Mouse (Mus musculus) cerebellum, adult 11-12 months (tissue): ENCODE measurements at regions not wholly inside any gene's neighbourhood (a gene's known extent, or its start where the extent isn't known, plus 50 kb on each side); places are given as distances from the start of the nearest gene placed in this dataset.

ENCODE experiments used
- DNase-seq: peaks from one replicate; pipeline ENCODE4 v3.0.0; 2022

DNA sequence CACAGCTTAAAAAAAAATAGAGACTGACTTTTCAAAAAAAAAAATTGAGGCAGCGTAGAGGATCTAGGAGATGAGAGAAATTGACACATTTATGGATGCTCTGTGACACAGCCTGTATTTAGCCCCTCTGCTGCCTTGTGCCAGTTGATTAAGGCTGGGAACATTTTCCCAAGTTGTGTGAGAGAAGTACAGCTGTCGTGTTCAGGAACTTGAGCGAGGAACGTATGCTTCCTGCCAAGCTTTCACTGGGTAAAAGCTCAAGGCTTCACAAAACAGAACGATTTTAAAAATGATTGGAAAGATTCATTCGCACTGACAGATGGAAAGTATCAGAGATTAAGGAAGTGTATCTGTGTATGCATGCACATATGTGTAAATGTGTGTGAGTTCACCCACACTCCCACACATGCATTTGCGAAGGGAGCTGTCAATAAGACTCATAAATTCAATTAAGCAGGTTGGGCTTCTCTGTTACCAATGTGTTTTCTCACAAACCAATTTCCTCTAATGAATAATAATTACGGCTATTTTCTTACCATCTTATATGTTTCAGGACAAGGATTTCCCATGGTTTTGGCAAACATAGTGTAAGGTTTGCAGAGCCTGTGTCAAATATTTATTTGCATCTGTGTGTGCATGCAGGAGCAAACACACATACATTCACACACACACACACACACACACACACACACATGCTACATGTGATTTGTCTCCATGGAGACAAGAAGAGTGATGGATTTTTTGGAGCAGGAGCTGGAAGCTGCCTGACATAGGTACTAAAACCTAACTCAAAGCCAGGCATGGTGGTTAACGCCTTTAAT, 662.9 kb upstream of the Kirrel3 start:
- DNase-seq: no peak

DNA sequence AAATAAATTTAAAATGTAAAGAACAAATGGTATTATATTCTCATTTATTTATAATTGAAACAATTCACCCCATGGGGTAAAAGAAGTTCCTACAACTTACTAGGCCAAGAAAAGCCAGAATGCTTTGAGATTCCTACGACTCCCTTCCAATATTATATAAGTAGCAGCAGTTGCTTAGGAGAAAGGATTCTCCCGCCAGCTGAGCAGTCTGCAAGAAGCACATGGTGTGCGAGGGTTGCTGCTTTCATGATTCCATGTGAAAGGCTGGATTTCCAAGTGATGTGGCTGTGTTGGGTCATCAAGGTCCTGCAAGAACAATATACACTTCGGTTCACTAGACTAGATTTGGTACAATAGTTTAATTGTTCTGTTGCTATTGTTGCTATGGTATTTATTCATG, 659.6 kb upstream of the Kirrel3 start:
- no peak for DNase-seq

DNA sequence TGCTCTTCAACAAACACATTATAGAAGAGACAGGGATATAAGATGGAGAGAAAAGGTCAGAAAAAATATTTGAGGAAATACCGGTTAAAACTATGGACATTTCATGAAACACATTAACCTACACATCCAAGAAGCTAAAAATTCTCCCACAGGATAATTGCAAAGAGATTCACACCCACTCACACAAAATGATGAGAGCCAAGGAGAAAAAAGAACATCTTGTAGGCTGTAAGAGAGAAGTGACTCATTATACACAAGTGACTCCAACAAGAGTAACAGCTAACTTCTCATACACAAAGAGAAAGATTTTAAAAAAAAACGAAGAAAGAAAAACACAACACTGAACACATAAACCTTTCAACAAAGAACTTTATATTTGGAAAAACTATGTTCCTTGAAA, 658.3 kb upstream of the Kirrel3 start:
- DNase-seq: no peak

DNA sequence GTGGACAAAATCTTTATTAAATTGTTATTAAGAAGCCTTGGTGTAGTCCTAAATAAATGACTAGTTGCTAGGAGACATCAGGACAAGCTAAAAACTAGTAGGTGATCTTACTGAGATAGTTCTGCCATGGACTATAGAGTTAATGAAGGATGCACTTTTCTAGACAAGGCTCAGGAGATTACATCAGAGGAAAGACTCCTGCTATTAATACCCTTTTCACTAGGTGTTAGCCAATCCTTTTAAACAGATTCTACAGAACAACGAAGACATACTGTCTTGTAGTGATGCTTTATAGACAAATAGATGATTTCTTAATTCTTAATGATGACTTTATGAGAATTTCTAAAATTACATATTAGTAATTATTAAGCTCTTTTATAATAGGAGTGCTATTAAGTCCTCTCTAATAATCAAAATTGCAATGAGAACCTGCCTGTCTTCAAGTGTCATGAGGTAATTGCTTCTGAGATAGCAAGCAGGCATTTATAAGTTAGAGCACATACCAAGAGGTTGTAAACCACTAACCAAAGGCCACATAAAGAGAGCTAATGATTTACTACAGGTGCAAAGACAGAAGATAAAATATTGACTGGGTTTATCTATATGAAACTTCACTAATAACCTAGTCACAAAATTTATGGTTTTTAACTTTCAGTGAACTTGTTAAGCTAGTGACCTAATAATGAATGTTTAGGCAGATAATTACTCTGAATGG, 647.9 kb upstream of the Kirrel3 start:
- DNase-seq: no peak

DNA sequence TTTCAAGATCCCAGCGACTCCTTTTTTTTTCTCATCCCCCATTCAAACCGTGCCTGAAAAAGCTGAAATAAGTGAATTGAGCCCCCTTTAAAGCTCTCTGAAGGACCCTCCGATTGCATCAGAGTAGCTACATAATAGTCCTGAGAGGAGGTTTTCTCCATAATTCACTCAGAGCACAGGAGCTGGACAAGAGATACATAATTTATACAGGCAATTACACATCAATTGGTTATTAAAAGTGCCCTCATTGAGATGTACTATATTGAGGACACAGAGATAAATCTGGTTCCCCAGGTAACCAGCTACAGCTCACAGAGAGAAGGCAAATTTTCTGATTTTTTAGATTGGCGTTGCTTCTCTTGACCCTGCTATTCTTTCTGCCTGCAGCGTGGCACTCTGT, 636.1 kb upstream of the Kirrel3 start:
- no peak for DNase-seq

DNA sequence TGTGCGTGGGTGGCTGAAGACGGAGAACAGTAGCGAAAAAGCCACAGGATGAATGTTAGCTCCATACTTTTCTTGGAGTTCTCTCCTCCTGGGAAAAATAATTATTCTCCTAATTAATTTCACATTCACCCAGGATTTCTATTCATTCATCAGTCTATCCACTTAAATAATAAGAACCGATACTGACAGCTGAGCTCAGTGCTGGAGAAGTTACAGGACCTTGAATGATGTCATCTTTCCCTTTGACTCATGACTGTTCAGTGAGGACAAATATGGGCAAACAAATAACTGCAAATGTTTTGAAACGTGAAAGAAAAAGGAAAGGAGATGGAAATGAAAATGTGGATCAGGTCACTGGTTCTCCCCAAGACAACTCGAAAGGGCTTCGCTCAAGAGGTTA, 635.7 kb upstream of the Kirrel3 start:
- DNase-seq: no peak

DNA sequence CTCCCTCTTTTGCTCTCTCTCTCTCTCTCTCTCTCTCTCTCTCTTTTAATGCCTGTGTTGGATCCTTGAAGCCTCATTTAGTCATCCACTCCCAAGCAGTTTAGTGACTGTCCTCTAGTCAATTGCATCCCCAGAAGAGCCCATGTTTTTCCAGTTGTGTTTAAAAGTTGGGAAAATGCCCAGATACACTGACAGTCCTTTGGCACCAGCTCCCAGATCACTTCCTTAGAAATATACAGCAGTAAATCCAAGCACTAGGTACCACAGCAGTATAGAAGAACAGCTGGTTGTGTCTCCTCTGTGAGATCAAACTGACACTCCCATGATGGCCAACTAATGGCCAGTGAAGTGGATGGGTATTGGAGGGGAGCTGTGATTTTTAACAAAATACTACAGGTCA, 634.7 kb upstream of the Kirrel3 start:
- DNase-seq: no peak

DNA sequence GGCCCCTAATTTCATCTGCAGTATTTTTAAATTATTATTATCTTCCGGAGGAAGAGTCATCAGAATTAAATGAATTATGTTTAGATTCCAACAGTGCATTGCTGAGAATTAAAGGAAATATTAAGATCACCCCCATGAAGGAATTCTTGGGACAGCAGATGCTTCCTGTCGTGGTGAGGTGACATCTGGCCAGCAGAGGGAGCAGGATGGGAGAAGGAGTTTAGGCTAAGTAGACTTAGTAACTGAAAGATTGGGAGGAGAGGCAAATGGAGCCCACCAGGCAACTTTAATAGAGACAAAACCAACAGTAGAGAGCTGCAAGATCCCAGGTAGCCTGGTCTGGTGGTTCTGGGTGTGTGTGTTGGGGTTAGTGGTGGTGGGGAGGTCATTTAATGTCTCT, 629.5 kb upstream of the Kirrel3 start:
- no peak for DNase-seq

DNA sequence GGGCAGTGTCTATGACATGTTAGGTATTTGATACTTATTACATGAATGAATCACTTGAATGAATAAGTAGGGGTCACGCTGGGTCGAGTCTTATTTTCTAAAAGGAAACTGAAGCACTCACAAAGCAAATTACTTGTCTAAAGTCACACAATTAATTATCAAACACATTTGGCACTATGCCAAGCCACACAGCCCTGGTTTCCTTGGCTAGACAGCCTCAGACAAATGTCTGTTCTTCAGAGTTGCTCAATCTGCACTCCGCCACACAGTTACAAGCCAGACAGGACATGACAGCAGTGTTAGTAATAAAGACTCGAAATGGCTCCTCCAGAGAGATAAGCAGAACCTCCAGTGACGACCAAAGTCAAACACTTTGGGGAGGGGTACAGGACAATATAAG, 627.2 kb upstream of the Kirrel3 start:
- DNase-seq: no peak

DNA sequence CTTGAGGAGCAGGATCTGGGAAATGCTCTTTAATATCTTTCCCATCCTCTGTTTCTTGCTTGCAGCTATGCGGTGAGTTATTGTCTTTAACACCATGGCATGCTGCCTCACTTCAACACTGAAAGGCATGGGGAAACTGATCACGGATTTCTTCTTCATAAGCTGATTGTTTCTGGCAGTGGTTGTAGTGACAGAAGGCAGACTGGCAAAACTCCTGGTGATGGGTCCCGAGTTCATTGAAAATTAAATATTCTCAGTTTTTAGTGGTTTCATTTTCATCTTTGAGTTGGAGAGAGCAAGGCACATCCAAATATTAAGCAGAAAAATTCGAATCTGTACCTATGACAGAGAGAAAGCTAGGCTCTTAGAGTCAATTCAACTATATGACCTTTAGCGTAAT, 617.0 kb upstream of the Kirrel3 start:
- DNase-seq: no peak

DNA sequence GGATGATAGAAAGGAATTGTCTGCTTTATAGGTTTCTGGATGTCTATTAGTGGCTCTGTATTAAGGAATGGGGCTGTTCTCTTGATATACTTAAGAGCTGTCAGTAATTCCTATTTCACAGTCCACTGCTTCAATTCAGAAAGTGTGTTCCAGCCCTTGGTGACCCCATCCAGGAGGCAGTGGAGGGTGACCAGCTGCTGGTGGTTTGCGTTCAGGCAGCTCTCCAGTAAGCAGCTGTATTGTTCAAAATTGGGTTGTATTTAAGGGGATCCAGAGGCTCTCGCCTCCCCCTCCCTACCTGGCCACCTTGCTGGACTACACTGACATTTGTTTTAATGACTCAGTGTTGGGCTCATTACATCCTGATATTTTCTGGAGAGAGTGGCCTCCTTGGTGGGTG, 598.4 kb upstream of the Kirrel3 start:
- DNase-seq: no peak

DNA sequence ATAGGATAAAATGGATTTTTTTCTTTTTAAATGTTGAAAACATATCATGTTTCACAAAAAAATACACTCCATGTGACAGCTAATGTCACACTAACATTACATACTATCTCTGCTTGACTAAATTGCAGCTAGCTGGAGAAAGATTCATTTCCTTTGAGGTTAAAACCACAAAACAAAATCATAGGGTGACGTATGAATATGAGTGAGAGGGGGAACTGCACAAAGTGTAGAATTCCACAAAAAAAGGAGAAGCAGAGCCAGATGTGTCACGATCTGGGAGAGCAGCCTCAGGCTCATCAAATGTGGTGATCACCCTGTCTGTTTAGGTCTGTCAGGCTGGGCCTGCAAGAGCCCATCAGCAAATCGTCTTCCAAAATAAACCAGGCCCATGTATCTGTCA, 593.7 kb upstream of the Kirrel3 start:
- DNase-seq: no peak

DNA sequence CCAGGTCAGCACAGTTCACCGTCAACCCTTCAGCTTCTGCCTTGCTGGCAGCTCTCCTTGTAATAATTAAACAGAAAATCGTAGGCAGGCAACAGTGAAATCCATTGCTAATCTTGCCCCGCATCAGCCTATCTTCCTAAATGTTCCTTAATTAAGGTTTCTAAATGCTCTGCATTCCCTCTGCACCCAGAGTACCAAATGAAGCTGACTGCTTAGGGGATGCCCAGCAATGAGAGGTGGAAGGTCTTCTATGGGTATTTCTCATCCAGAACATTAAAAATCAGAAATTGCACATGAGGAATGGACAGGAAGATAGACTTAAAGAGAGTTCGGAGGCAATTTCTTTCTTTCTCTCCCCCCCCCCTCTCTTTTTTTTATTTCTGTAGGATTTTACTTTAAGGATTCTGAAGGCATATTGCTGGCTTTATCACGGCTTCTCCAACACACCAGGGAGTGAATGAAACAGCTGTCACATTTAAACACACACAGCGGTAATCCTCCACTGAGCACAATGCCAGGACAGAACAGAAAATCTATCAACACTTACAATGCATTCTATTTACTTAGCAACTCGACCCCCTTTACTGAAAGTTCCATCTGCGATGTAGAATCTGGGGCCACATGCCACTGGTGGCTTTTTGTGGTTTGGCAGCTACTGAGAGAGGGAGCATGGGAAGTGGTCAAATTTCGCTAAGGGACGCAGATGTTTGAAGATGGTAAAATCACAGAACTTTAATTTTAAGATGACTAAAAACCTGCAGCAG, 584.2 kb upstream of the Kirrel3 start:
- DNase-seq: peak; percentile 17

DNA sequence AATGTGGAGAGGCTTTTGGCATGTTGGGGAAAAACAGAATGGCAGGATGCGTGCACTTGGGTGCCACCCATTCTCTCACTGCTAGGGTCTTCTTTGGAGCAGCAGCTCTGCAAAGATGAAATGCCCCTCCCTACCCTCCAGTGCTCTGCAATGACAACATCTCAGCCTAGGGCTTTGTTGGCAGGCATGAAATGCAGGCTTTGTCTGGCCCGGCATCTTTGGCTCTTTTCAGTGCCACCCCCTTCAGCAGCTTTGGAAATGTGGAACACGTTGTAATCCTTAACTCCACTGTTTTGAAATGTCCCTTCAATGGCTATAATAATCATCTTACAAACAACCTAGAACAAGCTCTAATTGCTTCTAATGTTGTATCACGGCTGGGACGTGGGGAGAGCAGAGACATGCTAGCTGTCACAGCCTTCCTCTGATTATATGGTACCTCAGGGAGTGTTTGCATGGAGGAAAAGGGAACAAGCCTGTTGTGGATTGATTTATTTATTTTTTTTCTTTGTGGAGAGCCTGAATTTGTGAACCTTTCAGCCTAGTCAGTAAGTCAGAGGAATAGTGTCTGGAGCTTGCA, 581.6 kb upstream of the Kirrel3 start:
- no peak for DNase-seq

DNA sequence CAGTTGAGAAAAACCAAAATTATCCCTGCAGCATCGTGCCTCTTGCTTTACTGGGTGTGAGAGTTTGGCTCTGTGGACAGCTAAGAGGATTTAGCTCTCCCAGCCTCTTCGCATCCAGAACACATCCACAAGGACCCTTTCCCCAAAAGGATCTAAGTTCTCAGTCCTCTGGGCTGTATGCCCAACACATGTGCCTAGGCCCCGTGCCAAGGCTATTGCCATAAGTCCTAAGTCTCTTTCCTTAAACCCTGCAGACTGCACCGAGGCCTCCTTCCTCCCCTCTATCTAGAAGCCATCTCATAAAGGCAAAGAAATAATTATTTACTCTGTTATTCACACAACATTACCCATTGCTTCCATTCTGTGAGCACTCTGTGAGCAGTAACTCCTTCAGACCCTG, 570.8 kb upstream of the Kirrel3 start:
- DNase-seq: no peak

DNA sequence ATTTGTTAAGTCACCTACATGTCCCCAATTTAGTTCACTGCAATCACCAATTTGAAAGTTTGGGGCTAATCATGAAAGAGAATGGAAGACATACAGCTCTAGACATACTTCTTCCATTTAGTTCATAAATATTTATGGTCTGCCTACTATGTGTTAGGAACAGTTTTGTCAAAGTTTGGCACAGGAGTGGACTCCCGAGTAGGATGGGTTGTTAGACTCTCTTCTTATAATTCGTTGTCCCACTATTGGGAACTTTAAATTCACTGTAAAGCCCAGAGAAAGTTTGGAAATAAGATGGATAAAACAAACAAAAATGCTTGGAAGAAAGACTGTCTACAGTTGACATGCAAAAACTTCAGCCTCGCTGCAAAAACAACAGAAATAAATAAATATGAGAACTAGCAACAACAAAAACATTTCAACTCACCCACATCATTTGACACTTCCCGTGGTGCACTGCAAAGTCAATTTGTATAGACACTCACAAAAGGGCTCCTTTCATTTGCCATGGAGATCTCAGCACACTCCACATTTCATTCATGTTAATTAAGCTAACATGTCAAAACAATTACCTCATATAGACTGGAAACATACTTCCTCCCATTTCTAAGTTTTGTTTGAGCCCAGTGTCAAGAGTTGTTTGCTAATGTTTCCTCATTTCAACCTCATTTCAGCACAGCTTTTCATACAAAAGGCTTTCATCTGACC, 570.2 kb upstream of the Kirrel3 start:
- no peak for DNase-seq

DNA sequence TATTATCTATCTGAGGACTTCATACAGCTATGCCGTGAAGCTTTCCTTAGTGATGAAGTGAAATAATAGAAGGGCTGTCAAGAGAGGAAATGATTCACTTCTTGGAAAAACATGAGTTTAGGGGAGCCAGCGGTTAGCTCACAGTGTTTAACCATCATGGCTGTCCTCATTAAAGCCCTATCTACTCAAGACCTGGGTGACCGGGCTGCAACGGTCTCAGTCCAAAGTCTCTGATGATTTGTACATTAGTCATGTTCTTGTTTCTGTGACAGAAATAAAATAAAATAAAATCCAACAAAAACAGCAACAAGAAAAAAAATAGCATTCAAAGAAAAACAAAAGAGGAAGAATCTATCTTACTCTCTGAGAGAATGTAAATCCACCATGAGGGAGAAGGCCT, 555.4 kb upstream of the Kirrel3 start:
- DNase-seq: no peak

DNA sequence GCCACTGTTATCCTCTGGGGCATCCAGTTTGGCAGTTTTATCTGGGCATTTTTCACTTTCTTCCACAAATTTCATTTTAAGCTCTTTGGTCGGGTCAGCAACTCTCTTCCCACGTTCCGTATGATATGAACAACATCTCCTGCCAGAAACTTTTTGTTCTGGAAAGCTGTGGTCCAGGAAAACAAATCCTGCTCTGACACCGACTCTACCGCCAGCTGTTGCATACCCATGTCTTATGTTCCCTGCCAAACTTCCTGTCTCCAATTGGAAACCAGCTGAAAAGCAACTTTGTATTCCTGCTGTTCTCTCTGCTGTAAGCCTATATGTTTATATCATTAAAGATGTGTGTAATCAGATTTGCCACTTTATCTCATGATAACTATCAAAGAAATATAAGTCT, 551.6 kb upstream of the Kirrel3 start:
- no peak for DNase-seq

DNA sequence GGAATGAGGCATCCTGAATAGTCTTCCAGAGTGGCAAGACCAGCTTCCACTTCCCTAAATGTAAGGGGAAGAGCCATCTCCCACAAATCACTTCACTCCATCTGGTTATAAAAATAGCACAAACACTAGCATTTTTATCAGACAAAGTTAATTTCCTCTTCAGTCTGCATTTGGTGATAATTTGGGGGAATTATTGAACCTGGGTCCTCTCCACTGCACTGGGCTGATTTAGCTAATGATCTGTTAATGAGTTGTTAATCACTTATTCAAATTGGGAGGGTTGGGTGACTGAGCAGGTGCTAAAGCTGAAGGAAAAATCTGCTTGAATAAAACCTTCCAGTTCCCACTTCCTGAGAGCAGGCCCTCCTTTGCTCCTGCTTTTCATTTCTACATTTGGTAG, 531.4 kb upstream of the Kirrel3 start:
- DNase-seq: no peak
